Mouse (Mus musculus) limb, embryonic 11.5 days (tissue): ENCODE results near the gene Nkiras2. TPM values are rescaled to one million over a fixed set of nuclear protein-coding genes. Genes with fewer than 3 reads are reported as not detected.

ENCODE experiments used
- ATAC-seq: fragments of 200-750 bp; cut with Nextera tagmentation; 2 replicates; pipeline ENCODE4 v1.8.0; 2017; ENCODE audit warnings: low read depth; ENCODE audit not compliant: insufficient number of reproducible peaks, low FRiP score, low TSS enrichment
- DNase-seq: peaks from one replicate; pipeline ENCODE4 v3.0.0-alpha.2; 2015; ENCODE audit warnings: low spot score
- H3K27ac ChIP-seq: fragments of 300-500 bp; sonication (generic); replicated peaks from 2 replicates; pipeline ENCODE4 v1.5.1; 2014; ENCODE audit warnings: low read depth, mild to moderate bottlenecking, low read length
- H3K27me3 ChIP-seq: fragments of 300-500 bp; sonication (generic); 2 replicates; pipeline ENCODE4 v1.6.1; 2014; ENCODE audit warnings: mild to moderate bottlenecking, low read length, mixed read lengths; ENCODE audit not compliant: control insufficient read depth, insufficient read depth
- H3K36me3 ChIP-seq: fragments of 300-500 bp; sonication (generic); 2 replicates; pipeline ENCODE4 v1.6.1; 2014; ENCODE audit warnings: mild to moderate bottlenecking, low read length, moderate library complexity, mixed read lengths; ENCODE audit not compliant: control insufficient read depth, insufficient read depth
- H3K4me1 ChIP-seq: fragments of 300-500 bp; sonication (generic); 2 replicates; pipeline ENCODE4 v1.6.1; 2014; ENCODE audit warnings: low read length, mixed read lengths; ENCODE audit not compliant: control insufficient read depth, insufficient read depth
- H3K4me2 ChIP-seq: fragments of 300-500 bp; sonication (generic); 2 replicates; pipeline ENCODE4 v1.6.1; 2014; ENCODE audit warnings: low read depth, mild to moderate bottlenecking, moderate library complexity; ENCODE audit not compliant: severe bottlenecking
- H3K4me3 ChIP-seq: fragments of 300-500 bp; sonication (generic); 2 replicates; pipeline ENCODE4 v1.5.1; 2014; ENCODE audit warnings: low read depth, low read length
- H3K9ac ChIP-seq: fragments of 300-500 bp; sonication (generic); 2 replicates; pipeline ENCODE4 v1.6.1; 2014; ENCODE audit warnings: mild to moderate bottlenecking, low read length
- H3K9me3 ChIP-seq: fragments of 300-500 bp; sonication (generic); 2 replicates; pipeline ENCODE4 v1.6.1; 2016; ENCODE audit warnings: low read length; ENCODE audit not compliant: control insufficient read depth
- WGBS: fragments of 180-500 bp; shearing (Covaris S2); extraction: QIAGEN DNeasy Blood & Tissue Kit; methylation state at CpG from one replicate; pipeline ENCODE4 v1.1.7; 2014; 5-methylcytosine and 5-hydroxymethylcytosine counted together
- polyA plus RNA-seq: library from polyadenylated mRNA; unstranded; fragments of >200 nt; fragmentation: Nextera tagmentation; extraction: Ambion mirVana; gene quantifications from 2 replicates; pipeline ENCODE4 v1.2.1, GENCODE M21; 2014

Gene Nkiras2
- polyA plus RNA-seq, 1 experiment from 2014 or later = 90.2 TPM

DNA sequence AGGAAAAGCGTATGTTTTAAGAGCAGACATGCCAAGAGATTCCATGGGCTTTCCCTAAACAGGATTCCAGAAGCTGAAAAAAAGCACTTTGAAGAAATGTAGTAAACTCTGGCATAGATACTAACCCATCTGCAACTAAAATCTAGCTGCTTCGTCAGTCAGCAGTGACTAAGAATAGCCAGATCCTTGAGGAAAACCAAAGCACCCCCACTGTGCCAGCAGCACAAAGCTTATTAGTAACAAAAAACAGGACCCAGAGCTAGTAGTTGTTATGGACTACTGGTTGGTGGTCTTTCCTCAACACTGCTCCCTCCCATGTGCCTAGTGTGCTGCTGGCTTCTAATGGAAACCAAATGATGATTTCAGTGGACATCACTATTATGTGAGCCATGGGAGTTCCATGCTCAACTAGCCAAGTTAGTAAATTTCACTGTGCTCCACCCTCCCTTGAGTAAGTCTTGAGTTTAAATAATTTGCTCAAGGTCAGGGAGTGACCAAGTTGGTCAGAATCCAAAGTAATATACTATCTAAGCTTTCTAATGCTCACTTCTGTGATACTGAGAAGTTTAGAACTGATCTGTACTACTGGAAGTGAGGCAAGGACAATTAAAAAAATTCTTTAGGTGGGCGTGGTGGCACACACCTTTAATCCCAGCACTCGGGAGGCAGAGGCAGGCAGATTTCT lies 14.6 kb upstream of the Nkiras2 start:
- Histone ChIP-seq H3K9ac (no peak overlapping the region), H3K9me3 (no peaks in the 10 kb centered on the region), H3K27me3 (no peaks in the 10 kb centered on the region), H3K4me1 (no peaks in the 10 kb centered on the region), H3K27ac (no peak overlapping the region), H3K36me3 (peaks cover 6% of the 10 kb centered on the region; the same call in 1 of the 2 replicates), H3K4me2 (no peak overlapping the region), H3K4me3 (no peak overlapping the region)
- DNase-seq (no peak), ATAC-seq (no peak)
- WGBS = 83% methylated on average over 4 of the region's 4 CpGs

DNA sequence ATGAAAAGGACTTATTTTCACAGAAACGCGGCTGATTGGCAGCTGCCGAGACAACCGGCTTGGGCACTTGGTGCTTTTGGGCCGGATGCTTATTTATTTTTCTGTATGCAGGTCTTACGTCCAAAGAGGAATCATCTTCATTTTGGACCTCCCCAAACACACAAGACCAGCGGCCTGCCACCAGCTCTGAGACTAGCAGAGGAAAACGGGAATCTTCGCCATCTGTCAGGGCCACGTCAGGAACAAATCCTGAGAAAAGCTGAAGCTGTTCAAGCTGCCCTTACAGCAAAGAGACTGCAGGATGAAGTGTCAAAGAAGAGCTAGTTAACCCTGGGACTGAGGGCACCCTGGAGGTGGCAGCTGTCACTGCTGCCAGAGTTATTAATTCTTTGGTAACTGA lies 13.6 kb upstream of the Nkiras2 start:
- Histone ChIP-seq H3K27ac (no peak overlapping the region), H3K4me3 (no peak overlapping the region), H3K9me3 (no peaks in the 10 kb centered on the region), H3K36me3 (peaks cover 5% of the 10 kb centered on the region; the same call in 1 of the 2 replicates), H3K4me2 (no peak overlapping the region), H3K9ac (no peak overlapping the region), H3K27me3 (no peaks in the 10 kb centered on the region), H3K4me1 (no peaks in the 10 kb centered on the region)
- WGBS = 95% methylated on average over 10 of the region's 10 CpGs
- DNase-seq (no peak), ATAC-seq (no peak)

DNA sequence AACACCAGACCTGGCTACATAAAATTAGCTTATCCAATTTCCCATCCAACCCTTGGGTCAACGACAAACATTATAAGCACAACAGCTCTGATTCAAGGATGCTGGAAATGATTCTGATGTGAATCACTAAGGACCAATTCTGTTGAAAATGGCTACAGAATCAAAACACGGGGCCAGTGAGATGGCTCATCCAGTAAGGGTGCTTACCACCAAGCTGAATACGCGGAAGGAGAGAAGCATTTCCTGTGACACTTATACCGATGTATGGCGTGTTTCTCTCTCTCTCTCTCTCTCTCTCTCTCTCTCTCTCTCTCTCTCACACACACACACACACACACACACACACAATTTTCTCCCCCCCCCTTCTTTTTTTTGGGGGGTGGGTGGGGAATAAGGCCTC lies 11.9 kb upstream of the Nkiras2 start:
- H3K36me3 ChIP-seq = peaks cover 5% of the 10 kb centered on the region; the same call in 1 of the 2 replicates
- H3K27ac ChIP-seq = no peak overlapping the region
- H3K4me1 ChIP-seq = no peaks in the 10 kb centered on the region
- no peak overlapping the region for H3K4me3 ChIP-seq
- H3K27me3 ChIP-seq = no peaks in the 10 kb centered on the region
- no peaks in the 10 kb centered on the region for H3K9me3 ChIP-seq
- no peak for DNase-seq
- no peak overlapping the region for H3K4me2 ChIP-seq
- no peak overlapping the region for H3K9ac ChIP-seq
- no peak for ATAC-seq
- WGBS = 90% methylated on average over 6 of the region's 6 CpGs

- 76% methylated on average over 4 of the region's 4 CpGs for WGBS
- no peak for DNase-seq
- no peaks in the 10 kb centered on the region for H3K4me1 ChIP-seq
Measured at GRCm38 (mm10) chr11:100608796-100609195, 10.2 kb upstream of the Nkiras2 start.

GRCm38 (mm10) chr11:100609355-100609996 lies 9.6 kb upstream of the Nkiras2 start:
- Histone ChIP-seq H3K27me3 (no peaks in the 10 kb centered on the region), H3K27ac (no peak overlapping the region), H3K4me1 (no peaks in the 10 kb centered on the region), H3K4me2 (no peak overlapping the region), H3K9ac (no peak overlapping the region), H3K36me3 (no peaks in the 10 kb centered on the region; the same call in 1 of the 2 replicates), H3K9me3 (no peaks in the 10 kb centered on the region), H3K4me3 (no peak overlapping the region)
- WGBS = 94% methylated on average over 5 of the region's 5 CpGs
- no peak for ATAC-seq
- DNase-seq = no peak

More at GRCm38 (mm10) chr11:100608796-100609195, 10.2 kb upstream of the Nkiras2 start:
- no peaks in the 10 kb centered on the region; the same call in 1 of the 2 replicates for H3K36me3 ChIP-seq
- no peaks in the 10 kb centered on the region for H3K27me3 ChIP-seq
- no peaks in the 10 kb centered on the region for H3K9me3 ChIP-seq
- H3K4me3 ChIP-seq = no peak overlapping the region
- ATAC-seq = no peak
- no peak overlapping the region for H3K27ac ChIP-seq
- H3K4me2 ChIP-seq = no peak overlapping the region
- H3K9ac ChIP-seq = no peak overlapping the region

GRCm38 (mm10) chr11:100609997-100610680 lies 8.9 kb upstream of the Nkiras2 start:
- no peak overlapping the region for H3K9ac ChIP-seq

DNA sequence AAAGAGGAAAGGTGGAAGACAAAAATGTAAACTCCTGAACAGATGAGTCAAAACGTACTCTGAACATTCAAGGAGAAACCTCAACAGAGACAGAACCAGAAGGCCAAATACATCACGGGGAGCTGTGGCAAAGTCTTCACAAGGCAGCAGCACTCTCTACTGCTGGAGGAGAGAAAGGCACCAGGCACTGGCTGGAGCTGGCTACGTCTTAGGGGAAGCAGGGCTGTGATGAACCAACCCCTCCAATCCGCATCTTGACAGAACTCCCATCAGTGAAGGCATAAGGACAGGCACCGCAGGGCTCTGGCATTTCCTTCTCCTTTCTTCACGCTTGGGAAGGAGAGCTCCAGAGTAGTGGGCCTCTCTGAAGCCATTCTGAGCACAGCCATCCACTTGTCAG lies 7.4 kb upstream of the Nkiras2 start:
- H3K27me3 ChIP-seq = no peaks in the 10 kb centered on the region
- H3K4me3 ChIP-seq = no peak overlapping the region
- DNase-seq = no peak
- no peak overlapping the region for H3K9ac ChIP-seq
- H3K4me1 ChIP-seq = no peaks in the 10 kb centered on the region
- no peaks in the 10 kb centered on the region; the same call in 1 of the 2 replicates for H3K36me3 ChIP-seq
- no peak overlapping the region for H3K27ac ChIP-seq
- 90% methylated on average over 6 of the region's 6 CpGs for WGBS
- no peak overlapping the region for H3K4me2 ChIP-seq
- H3K9me3 ChIP-seq = no peaks in the 10 kb centered on the region
- no peak for ATAC-seq

More at GRCm38 (mm10) chr11:100609997-100610680, 8.9 kb upstream of the Nkiras2 start:
- DNase-seq (no peak), ATAC-seq (no peak)
- H3K27me3 ChIP-seq = no peaks in the 10 kb centered on the region
- H3K36me3 ChIP-seq = no peaks in the 10 kb centered on the region; the same call in 1 of the 2 replicates
- WGBS = 88% methylated on average over 9 of the region's 9 CpGs
- no peak overlapping the region for H3K4me3 ChIP-seq
- H3K27ac ChIP-seq = no peak overlapping the region
- H3K4me1 ChIP-seq = no peaks in the 10 kb centered on the region
- no peaks in the 10 kb centered on the region for H3K9me3 ChIP-seq
- H3K4me2 ChIP-seq = no peak overlapping the region

GRCm38 (mm10) chr11:100613241-100613640 lies 5.8 kb upstream of the Nkiras2 start:
- Histone ChIP-seq H3K36me3 (no peaks in the 10 kb centered on the region; the same call in 1 of the 2 replicates), H3K4me3 (no peak overlapping the region), H3K27ac (no peak overlapping the region), H3K4me2 (no peak overlapping the region), H3K9me3 (no peaks in the 10 kb centered on the region), H3K9ac (no peak overlapping the region), H3K4me1 (peaks cover 6% of the 10 kb centered on the region), H3K27me3 (no peaks in the 10 kb centered on the region)
- no peak for DNase-seq
- ATAC-seq = no peak
- 92% methylated on average over 3 of the region's 3 CpGs for WGBS
